Mouse (Mus musculus) midbrain, postnatal 0 days (tissue): ENCODE measurements around the gene Lce1b. TPM values are rescaled to one million over a fixed set of nuclear protein-coding genes. Genes with fewer than 3 reads are reported as not detected.

ENCODE experiments used
- ATAC-seq: fragments of 200-750 bp; cut with Nextera tagmentation; 2 replicates; pipeline ENCODE4 v1.8.0; 2017; ENCODE audit warnings: moderate number of reproducible peaks, mild to moderate bottlenecking, moderate TSS enrichment, moderate library complexity; ENCODE audit not compliant: low FRiP score
- DNase-seq: peaks from one replicate; pipeline ENCODE4 v3.0.0-alpha.2; 2015; ENCODE audit warnings: low spot score
- H3K27ac ChIP-seq: fragments of 300-500 bp; sonication (generic); 2 replicates; pipeline ENCODE4 v1.5.1; 2014; ENCODE audit warnings: low read depth, mild to moderate bottlenecking, low read length, mixed read lengths
- H3K27me3 ChIP-seq: fragments of 300-500 bp; sonication (generic); 2 replicates; pipeline ENCODE4 v1.6.1; 2014; ENCODE audit warnings: low read length, control low read depth, mixed read lengths; ENCODE audit not compliant: insufficient read depth
- H3K36me3 ChIP-seq: fragments of 300-500 bp; sonication (generic); 2 replicates; pipeline ENCODE4 v1.6.1; 2014; ENCODE audit warnings: low read length, control low read depth, mixed read lengths; ENCODE audit not compliant: insufficient read depth
- H3K4me1 ChIP-seq: fragments of 300-500 bp; sonication (generic); 2 replicates; pipeline ENCODE4 v1.6.1; 2014; ENCODE audit warnings: mild to moderate bottlenecking, control low read depth, antibody characterized with exemption, low read length, mixed read lengths; ENCODE audit not compliant: insufficient read depth
- H3K4me2 ChIP-seq: fragments of 300-500 bp; sonication (generic); 2 replicates; pipeline ENCODE4 v1.6.1; 2014; ENCODE audit warnings: low read depth, mild to moderate bottlenecking, low read length, mixed read lengths; ENCODE audit not compliant: poor library complexity, severe bottlenecking
- H3K4me3 ChIP-seq: fragments of 300-500 bp; sonication (generic); 2 replicates; pipeline ENCODE4 v1.5.1; 2014; ENCODE audit warnings: low read depth, mild to moderate bottlenecking, low read length, moderate library complexity
- H3K9ac ChIP-seq: fragments of 300-500 bp; sonication (generic); replicated peaks from 2 replicates; pipeline ENCODE4 v1.6.1; 2014; ENCODE audit warnings: mild to moderate bottlenecking, low read length, moderate library complexity, mixed read lengths; ENCODE audit not compliant: poor library complexity, severe bottlenecking
- H3K9me3 ChIP-seq: fragments of 300-500 bp; sonication (generic); 2 replicates; pipeline ENCODE4 v1.6.1; 2016; ENCODE audit warnings: low read length, control low read depth
- CTCF ChIP-seq: IDR thresholded peaks from 2 replicates; pipeline ENCODE4 v1.5.1; 2016; ENCODE audit warnings: antibody characterized with exemption, mild to moderate bottlenecking
- WGBS: fragments of 180-500 bp; shearing (Covaris S2); extraction: QIAGEN DNeasy Blood & Tissue Kit; methylation state at CpG from one replicate; pipeline ENCODE4 v1.1.7; 2014; 5-methylcytosine and 5-hydroxymethylcytosine counted together
- polyA plus RNA-seq: library from polyadenylated mRNA; unstranded; fragments of >200 nt; fragmentation: Nextera tagmentation; extraction: Ambion mirVana; gene quantifications from 2 replicates; pipeline ENCODE4 v1.2.1, GENCODE M21; 2015
- total RNA-seq: library from RNA; depleted of rRNA; stranded (reverse); fragments of >200 nt; gene quantifications from 2 replicates; pipeline ENCODE4 v1.2.3, GENCODE M21; 2014; rRNA removed

Gene Lce1b
- total and polyA plus RNA-seq, 2 experiments from 2014 or later = 2.7 TPM; not detected in 1

- H3K4me2 ChIP-seq = no peak overlapping the region
- DNase-seq (no peak), ATAC-seq (no peak)
- no peak overlapping the region for H3K4me3 ChIP-seq
- no peaks in the 10 kb centered on the region for H3K4me1 ChIP-seq
- TF ChIP-seq CTCF = no peak
- H3K27me3 ChIP-seq = no peaks in the 10 kb centered on the region
- 47% methylated on average over 1 of the region's 1 CpGs for WGBS
- no peaks in the 10 kb centered on the region for H3K9me3 ChIP-seq
- H3K9ac ChIP-seq = no peak overlapping the region
- no peaks in the 10 kb centered on the region for H3K36me3 ChIP-seq
- H3K27ac ChIP-seq = no peak overlapping the region
Measured at GRCm38 (mm10) chr3:92609804-92610203, 46.9 kb downstream of the Lce1b start.

- no peak for ATAC-seq
Measured at GRCm38 (mm10) chr3:92607392-92607791, 49.3 kb downstream of the Lce1b start, which contains the start of gene 2210017I01Rik. Gene 2210017I01Rik (minus strand): TSS chr3:92607492.

More at GRCm38 (mm10) chr3:92607392-92607791, 49.3 kb downstream of the Lce1b start, which contains the start of gene 2210017I01Rik:
- TF ChIP-seq CTCF = no peak
- Histone ChIP-seq H3K9me3 (no peaks in the 10 kb centered on the region), H3K36me3 (no peaks in the 10 kb centered on the region), H3K27ac (no peak within 1 kb of the TSS), H3K27me3 (no peaks in the 10 kb centered on the region), H3K4me1 (no peaks in the 10 kb centered on the region), H3K9ac (no peak within 1 kb of the TSS), H3K4me3 (no peak within 1 kb of the TSS), H3K4me2 (no peak within 1 kb of the TSS)
- no peak for DNase-seq

Other genes with a start within 250 kb of the Lce1b start
- gene Sprr2i, start 248.9 kb downstream of the Lce1b start, total RNA-seq = not detected in 2 replicates
- gene Sprr2i, start 248.9 kb downstream of the Lce1b start, polyA plus RNA-seq = not detected in 2 replicates
- not detected in 2 replicates for gene Sprr2j-ps, start 238.8 kb downstream of the Lce1b start, total RNA-seq
- not detected in 2 replicates for gene Sprr2j-ps, start 238.8 kb downstream of the Lce1b start, polyA plus RNA-seq
- gene Gm9774, start 227.5 kb downstream of the Lce1b start, total RNA-seq = 5.0 and 7.8 TPM in 2 replicates
- 9.5 and 11.4 TPM in 2 replicates for gene Gm9774, start 227.5 kb downstream of the Lce1b start, polyA plus RNA-seq
- not detected in 2 replicates for gene Sprr2k, start 224.3 kb downstream of the Lce1b start, total RNA-seq
- gene Sprr2k, start 224.3 kb downstream of the Lce1b start, polyA plus RNA-seq = not detected in 2 replicates
- not detected in 2 replicates for gene Sprr1b, start 218.1 kb downstream of the Lce1b start, total RNA-seq
- not detected in 2 replicates for gene Sprr1b, start 218.1 kb downstream of the Lce1b start, polyA plus RNA-seq
- gene Sprr3, start 198.2 kb downstream of the Lce1b start, total RNA-seq = not detected in 2 replicates
- not detected in 2 replicates for gene Sprr3, start 198.2 kb downstream of the Lce1b start, polyA plus RNA-seq
- gene Sprr1a, start 171.0 kb downstream of the Lce1b start, total RNA-seq = not detected in 2 replicates
- gene Sprr1a, start 171.0 kb downstream of the Lce1b start, polyA plus RNA-seq = not detected in 2 replicates
- gene Sprr4, start 156.4 kb downstream of the Lce1b start, total RNA-seq = not detected in 2 replicates
- gene Sprr4, start 156.4 kb downstream of the Lce1b start, polyA plus RNA-seq = not detected in 2 replicates
- not detected in 2 replicates for gene 2310046K23Rik, start 122.4 kb downstream of the Lce1b start, total RNA-seq
- not detected in 2 replicates for gene 2310046K23Rik, start 122.4 kb downstream of the Lce1b start, polyA plus RNA-seq
- 0.82 TPM in 1 of 2 replicates, not detected in the other for gene Ivl, start 83.2 kb downstream of the Lce1b start, total RNA-seq
- gene Ivl, start 83.2 kb downstream of the Lce1b start, polyA plus RNA-seq = not detected in 2 replicates
- gene Smcp, start 67.9 kb downstream of the Lce1b start, total RNA-seq = not detected in 2 replicates
- gene Smcp, start 67.9 kb downstream of the Lce1b start, polyA plus RNA-seq = not detected in 2 replicates
- gene 2210017I01Rik, start 49.4 kb downstream of the Lce1b start, total RNA-seq = not detected in 2 replicates
- not detected in 2 replicates for gene 2210017I01Rik, start 49.4 kb downstream of the Lce1b start, polyA plus RNA-seq
- not detected in 2 replicates for gene Lce6a, start 35.3 kb downstream of the Lce1b start, total RNA-seq
- gene Lce6a, start 35.3 kb downstream of the Lce1b start, polyA plus RNA-seq = not detected in 2 replicates
- gene Lce1a1, start 8.6 kb downstream of the Lce1b start, total RNA-seq = 0.99 TPM in 1 of 2 replicates, not detected in the other
- not detected in 2 replicates for gene Lce1a1, start 8.6 kb downstream of the Lce1b start, polyA plus RNA-seq
- gene Lce1a2, start 13.4 kb upstream of the Lce1b start, total RNA-seq = not detected in 2 replicates
- gene Lce1a2, start 13.4 kb upstream of the Lce1b start, polyA plus RNA-seq = not detected in 2 replicates
- gene Lce1c, start 22.3 kb upstream of the Lce1b start, total RNA-seq = 4.8 TPM in 1 of 2 replicates, not detected in the other
- not detected in 2 replicates for gene Lce1c, start 22.3 kb upstream of the Lce1b start, polyA plus RNA-seq
- gene Lce1d, start 30.3 kb upstream of the Lce1b start, total RNA-seq = 1.4 TPM in 1 of 2 replicates, not detected in the other
- not detected in 2 replicates for gene Lce1d, start 30.3 kb upstream of the Lce1b start, polyA plus RNA-seq
- gene Lce1e, start 52.1 kb upstream of the Lce1b start, total RNA-seq = not detected in 2 replicates
- gene Lce1e, start 52.1 kb upstream of the Lce1b start, polyA plus RNA-seq = not detected in 2 replicates
- not detected in 2 replicates for gene Lce1f, start 63.4 kb upstream of the Lce1b start, total RNA-seq
- gene Lce1f, start 63.4 kb upstream of the Lce1b start, polyA plus RNA-seq = not detected in 2 replicates
- not detected in 2 replicates for gene Gm38119, start 82.2 kb upstream of the Lce1b start, total RNA-seq
- not detected in 2 replicates for gene Gm38119, start 82.2 kb upstream of the Lce1b start, polyA plus RNA-seq
- 1.9 TPM in 1 of 2 replicates, not detected in the other for gene Lce1g, start 95.4 kb upstream of the Lce1b start, total RNA-seq
- not detected in 2 replicates for gene Lce1g, start 95.4 kb upstream of the Lce1b start, polyA plus RNA-seq
- gene Lce1h, start 108.1 kb upstream of the Lce1b start, total RNA-seq = not detected in 2 replicates
- gene Lce1h, start 108.1 kb upstream of the Lce1b start, polyA plus RNA-seq = not detected in 2 replicates
- 0.66 TPM in 1 of 2 replicates, not detected in the other for gene Lce1i, start 122.0 kb upstream of the Lce1b start, total RNA-seq
- not detected in 2 replicates for gene Lce1i, start 122.0 kb upstream of the Lce1b start, polyA plus RNA-seq
- gene Lce1j, start 133.6 kb upstream of the Lce1b start, total RNA-seq = not detected in 2 replicates
- gene Lce1j, start 133.6 kb upstream of the Lce1b start, polyA plus RNA-seq = not detected in 2 replicates
- gene Lce1k, start 151.0 kb upstream of the Lce1b start, total RNA-seq = not detected in 2 replicates
- gene Lce1k, start 151.0 kb upstream of the Lce1b start, polyA plus RNA-seq = not detected in 2 replicates
- gene Kprp, start 170.3 kb upstream of the Lce1b start, total RNA-seq = 0.82 TPM in 1 of 2 replicates, not detected in the other
- gene Kprp, start 170.3 kb upstream of the Lce1b start, polyA plus RNA-seq = not detected in 2 replicates
- gene Lce1l, start 194.4 kb upstream of the Lce1b start, total RNA-seq = not detected in 2 replicates
- not detected in 2 replicates for gene Lce1l, start 194.4 kb upstream of the Lce1b start, polyA plus RNA-seq
- 0.71 TPM in 1 of 2 replicates, not detected in the other for gene 2310050C09Rik, start 213.3 kb upstream of the Lce1b start, total RNA-seq
- gene 2310050C09Rik, start 213.3 kb upstream of the Lce1b start, polyA plus RNA-seq = not detected in 2 replicates